Mouse (Mus musculus) spleen, adult 2 months (tissue): Measurements from ENCODE around the gene Smim11.

ENCODE experiments used
- CTCF ChIP-seq: fragments of 200-500 bp; IDR thresholded peaks from 2 replicates; pipeline ENCODE4 v1.5.1; 2011; ENCODE audit warnings: mild to moderate bottlenecking, inconsistent platforms; ENCODE audit not compliant: insufficient read depth, insufficient read length, insufficient replicate concordance; ENCODE audit errors: extremely low read depth
- POLR2A ChIP-seq: fragments of 200-500 bp; IDR thresholded peaks from 2 replicates; pipeline ENCODE4 v1.6.1; 2011; ENCODE audit warnings: low read depth, low read length, inconsistent platforms

- TF ChIP-seq POLR2A (no peak), CTCF (no peak)
Observed at GRCm38 (mm10) chr16:92305519-92305918, 4.4 kb downstream of the Smim11 start.
